Mouse (Mus musculus) neutrophil, adult 5-6 weeks (primary cell): Measurements from ENCODE around the gene Arhgap15. TPM values are rescaled to one million over a fixed set of nuclear protein-coding genes. Genes with fewer than 3 reads are reported as not detected.
"Not testable (repeated sequence)": the region's sequence is repeated elsewhere in the genome, so short reads cannot be mapped to it uniquely, and the experiment has no call there.

Experiments
- ATAC-seq: fragments of 151-379, 151-347 bp; 2 replicates; pipeline ENCODE4 v1.8.0; 2017; ENCODE audit warnings: mild to moderate bottlenecking, moderate TSS enrichment; ENCODE audit not compliant: insufficient number of reproducible peaks, poor library complexity, low FRiP score, severe bottlenecking; ENCODE audit errors: extremely low read depth
- total RNA-seq: library from RNA; stranded (forward); fragments of 200-1000 nt; gene quantifications from 2 replicates; pipeline ENCODE4 v1.2.3, GENCODE M21; 2017

Arhgap15 gene
- total RNA-seq = 255 and 275 TPM in 2 replicates

DNA sequence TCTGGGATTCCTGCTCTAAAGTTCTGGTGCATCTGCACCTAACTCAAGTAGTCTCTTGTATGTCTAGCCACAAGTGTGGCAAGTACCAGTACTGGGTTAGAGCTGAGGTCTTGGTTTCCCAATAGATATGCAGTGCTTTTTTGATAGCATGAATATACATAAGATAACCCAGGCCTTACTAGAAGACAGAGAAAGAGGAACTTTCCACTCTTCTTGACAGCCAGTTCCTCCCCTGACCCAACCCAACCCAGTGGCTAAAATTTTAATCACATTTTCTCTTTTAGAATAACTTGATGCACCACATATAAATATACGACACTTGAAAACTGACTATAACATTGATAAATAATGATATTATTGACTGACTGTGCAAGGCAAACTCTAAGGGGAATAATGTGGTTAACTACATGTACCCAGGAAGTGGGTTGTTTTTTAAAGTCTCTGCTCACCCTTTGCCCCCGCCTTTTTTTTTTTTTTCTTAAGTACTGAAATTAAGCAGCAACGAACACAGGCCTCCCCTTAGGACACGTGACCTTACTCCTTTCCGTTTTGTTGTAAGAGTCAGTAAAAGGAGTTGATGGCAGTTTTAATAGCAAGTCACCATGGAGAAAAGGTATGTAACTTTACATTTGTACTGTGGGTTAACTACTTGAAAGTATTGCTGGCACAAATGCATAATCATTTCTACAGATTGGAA, at the start of gene Arhgap15:
TSS of gene Arhgap15 (plus strand) at position 538 of the 697 bp plus-strand sequence.
- ATAC-seq = peak; percentile 83

GRCm38 (mm10) chr2:43712611-43713138, 35.9 kb upstream of the Arhgap15 start:
- ATAC-seq = no peak

DNA sequence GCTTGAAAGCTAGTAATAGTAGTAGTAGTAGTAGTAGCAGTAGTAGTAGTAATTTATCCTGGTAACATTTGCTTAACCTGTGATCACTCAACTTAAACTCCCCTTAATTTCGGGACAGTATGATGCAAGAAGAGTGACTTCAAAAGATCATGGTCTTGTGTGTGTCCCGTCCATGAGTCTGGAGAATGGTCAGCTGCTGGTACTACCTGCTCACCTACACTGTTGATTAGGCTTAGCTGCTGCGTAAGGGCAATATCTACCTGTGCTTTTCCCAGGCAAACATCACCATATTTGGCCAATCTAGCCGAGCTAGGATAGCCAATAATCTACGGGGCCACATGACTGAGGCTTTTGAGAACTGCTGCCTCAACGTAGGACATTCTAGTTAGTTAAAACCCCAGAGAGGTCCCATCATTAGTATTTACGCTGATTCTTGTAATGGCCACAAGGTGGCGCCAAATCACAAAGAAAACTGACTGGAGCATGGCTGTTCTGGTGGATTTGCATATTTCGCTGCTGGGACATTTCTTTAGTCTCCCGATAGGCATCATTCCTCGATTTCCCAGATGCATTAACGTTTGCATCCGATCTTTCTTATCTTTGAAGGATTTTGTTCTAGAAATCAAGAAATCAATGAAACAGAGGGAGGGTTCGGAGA, 26.0 kb upstream of the Arhgap15 start:
- ATAC-seq = peak; percentile 66; the same call in 1 of the 2 replicates

DNA sequence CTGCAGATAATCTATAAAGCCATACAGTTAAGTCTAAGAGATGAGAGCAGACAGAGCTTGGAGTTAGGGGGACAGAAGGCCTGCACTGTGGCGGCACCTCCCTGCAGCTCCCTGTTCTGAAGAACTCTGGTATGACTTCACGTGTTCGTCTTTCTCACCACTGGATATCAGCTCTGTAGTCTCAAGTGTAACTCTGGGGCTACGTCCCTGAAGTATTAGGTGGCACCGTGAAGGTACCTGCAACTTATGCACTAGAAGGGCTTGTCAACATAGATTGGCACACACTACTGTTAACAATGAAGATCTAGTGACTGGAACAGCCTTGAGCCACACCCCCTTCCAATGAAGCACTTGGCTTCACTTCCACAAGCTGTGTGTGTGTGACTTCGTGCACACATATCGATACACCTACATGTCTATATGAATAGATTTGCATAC, 25.5 kb upstream of the Arhgap15 start:
- ATAC-seq = no peak

GRCm38 (mm10) chr2:43727181-43727580, 21.4 kb upstream of the Arhgap15 start:
- ATAC-seq = no peak

- peak; percentile 90 for ATAC-seq
These were observed 20.9 kb upstream of the Arhgap15 start for GRCm38 (mm10) chr2:43727693-43728092.

DNA sequence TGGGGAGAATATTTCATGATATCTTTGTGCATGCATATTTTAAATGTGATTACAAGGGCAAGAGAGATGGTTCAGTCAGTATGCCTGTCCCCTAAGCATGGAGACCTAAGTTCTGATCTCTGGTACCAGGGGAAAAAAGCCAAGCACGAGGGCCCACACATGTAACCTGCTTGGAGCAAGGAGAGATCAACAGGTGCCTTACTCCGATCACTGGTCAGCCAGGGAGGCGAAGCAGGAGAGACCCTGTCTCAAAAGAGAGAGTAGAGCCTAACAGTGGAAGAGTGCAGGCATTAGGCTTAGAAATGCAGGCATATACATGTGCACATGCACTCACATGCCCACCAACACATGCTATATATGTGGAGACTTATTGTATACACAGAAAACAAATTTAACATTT, 19.8 kb upstream of the Arhgap15 start:
- no peak for ATAC-seq

- ATAC-seq = no peak
These were observed 16.2 kb upstream of the Arhgap15 start for GRCm38 (mm10) chr2:43732396-43732795.

DNA sequence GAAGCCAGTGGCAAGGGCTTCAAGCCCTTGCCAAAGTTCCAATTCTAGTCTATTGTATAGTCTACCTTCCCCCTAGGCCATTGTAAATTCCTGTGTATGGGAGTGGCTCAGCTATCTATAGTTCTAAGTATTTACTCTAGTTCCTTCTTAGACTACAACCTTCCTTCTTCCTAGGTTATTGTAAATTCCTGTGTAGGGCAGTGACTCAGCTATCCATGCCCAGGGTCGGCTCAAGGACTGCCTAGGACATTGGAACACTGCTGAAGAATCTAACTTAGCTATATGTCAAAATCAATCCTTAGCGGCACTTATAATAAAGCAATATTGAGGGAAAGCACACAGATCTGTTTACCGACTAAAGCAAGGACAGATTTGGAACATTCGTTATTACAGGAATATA, 13.6 kb upstream of the Arhgap15 start:
- not testable (repeated sequence) for ATAC-seq

DNA sequence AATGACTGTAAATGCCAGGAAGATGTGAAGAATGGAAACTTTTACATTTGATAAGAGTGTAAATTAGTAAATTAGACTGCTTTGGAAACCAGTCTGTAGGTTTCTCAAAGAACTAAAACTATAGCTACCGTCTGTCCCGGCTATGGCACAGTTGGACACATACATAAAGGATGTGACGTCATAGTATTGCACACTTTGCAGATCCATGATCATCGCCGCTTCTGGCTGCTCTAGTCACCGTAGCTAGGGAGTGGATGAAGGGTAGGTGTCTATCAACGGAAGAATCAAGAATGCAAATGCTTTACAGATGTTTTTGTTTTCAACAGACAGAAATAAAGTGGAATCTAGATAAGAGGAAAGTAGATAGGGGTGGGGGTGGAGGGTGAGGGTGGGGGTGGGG, 11.1 kb upstream of the Arhgap15 start:
- no peak; the same call in 1 of the 2 replicates for ATAC-seq

- ATAC-seq = peak; percentile 67
These were observed 10.0 kb upstream of the Arhgap15 start for GRCm38 (mm10) chr2:43738562-43739112.

DNA sequence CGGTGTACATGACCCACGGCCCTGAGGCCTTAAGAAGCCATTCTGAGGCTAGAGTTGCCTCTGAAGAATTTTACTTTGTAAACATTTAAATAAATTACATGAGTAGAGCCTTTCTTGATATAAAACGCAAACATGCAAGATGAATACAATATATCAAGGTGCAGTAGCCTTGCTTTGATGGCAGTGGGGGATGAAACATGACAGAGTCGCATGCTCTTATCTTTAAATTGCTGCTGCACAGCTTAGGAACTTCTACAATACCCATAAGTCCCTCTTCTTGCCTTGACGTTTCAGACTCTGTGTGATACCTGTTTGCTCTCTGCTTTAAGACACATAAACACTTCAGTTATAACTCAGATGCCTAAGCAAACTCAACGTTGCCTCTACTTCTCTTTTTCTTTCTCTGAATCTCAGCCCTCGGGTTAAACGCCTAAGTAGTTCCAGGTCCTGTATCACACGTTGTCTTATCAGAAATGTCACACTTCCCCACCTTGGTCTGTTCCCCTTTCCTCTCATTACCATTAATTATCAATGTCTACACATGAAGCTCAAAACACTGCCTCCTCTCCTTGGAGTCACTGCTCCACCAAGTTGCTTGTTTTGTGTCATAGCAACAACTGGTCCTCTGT, 9.3 kb upstream of the Arhgap15 start:
- peak; percentile 70 for ATAC-seq

GRCm38 (mm10) chr2:43749321-43749720, 697 bp downstream of the Arhgap15 start:
- no peak for ATAC-seq

DNA sequence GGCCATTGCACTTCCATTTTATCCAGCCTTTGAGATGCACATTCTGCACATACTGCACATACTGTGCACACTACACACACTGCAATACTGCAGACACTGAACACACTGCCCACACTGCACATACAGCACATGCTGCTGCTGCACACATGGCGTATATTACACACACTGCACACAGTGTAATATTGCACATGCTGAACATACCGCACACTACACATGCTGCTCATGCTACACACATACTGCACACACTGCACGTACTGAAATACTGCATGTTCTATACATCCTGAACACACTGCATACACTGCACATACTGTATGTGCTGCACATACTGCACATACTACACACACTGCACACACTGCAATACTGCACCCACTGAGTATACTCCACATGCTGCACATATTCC, 7.3 kb downstream of the Arhgap15 start:
- ATAC-seq = no peak

DNA sequence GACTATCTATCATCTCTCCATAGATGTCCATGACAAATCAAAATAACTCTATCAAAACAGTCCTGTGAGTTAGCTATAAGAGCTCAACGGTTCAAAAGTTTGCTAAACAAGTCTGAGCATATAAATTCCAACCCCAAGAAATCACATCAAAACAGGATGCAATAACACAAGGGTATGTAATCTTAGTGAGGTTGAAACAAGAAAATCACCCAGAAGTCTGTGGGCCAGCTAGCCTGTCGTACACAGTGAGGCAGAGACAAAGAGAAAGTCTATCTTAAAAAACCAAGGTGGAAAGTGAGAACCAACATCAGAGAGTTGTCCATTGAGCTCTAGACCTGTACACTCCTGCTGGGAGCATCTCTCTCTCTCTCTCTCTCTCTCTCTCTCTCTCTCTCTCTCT, 8.0 kb downstream of the Arhgap15 start:
- ATAC-seq = 0 out of 2 replicates have a peak, but pooled peaks have one; percentile 19

GRCm38 (mm10) chr2:43761735-43762134, 13.1 kb downstream of the Arhgap15 start:
- ATAC-seq = 0 out of 2 replicates have a peak, but pooled peaks have one; percentile 26

DNA sequence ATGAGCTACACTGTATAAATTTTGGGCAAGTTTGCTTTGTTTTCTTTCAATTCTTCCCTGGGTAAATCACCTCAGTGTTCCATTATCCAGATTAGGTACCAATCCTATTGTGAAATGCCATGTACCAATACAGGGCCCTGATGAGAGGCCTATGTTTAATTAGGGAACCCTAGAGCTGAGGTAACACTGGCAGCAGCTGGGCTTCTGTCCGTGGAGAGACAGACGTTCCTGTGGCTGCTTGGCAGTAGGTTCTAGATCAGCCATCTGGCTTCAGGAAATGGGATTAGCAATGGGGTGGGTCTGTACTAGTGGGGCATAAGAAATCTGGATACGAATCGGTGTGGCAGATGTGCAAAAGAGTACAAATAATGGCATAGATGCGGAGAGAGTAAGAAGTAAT, 14.7 kb downstream of the Arhgap15 start:
- ATAC-seq = no peak

DNA sequence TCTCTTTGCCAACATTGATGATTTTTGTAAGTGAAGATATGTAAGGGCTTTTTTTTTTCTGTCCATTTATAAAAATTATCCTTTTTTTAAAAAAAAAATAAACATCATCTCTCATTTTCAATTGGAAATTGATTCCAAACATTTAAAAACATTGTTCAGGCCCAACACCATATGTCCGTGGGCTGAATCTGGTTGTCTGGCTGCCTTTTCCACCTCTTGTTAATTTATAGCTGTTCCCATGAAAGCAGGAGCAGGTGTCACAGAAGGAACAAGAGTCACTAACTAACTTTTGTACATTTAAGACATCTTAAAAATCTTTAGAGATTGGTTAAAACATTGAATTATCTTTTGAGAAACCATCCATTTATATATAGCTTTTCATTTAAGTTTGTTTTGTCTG, 15.8 kb downstream of the Arhgap15 start:
- ATAC-seq = no peak

DNA sequence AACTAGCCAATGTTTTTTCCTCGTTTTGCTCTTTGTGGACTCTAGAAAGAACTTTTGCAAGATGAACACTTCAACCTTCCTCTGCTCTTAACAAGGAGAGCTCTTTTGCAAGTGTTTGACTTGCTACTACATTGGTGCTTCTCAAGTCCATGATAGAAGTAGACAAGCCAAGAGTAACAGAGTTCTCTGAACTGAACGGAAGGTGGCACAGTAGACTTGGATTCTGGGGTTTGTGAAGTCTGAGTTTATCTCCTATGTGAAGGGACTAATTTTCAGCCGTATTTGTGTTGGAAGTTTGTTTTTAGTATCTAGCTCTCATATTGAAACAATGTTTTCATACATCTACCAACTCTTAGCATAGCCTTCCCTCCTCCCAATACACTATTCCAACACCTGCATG, 17.6 kb downstream of the Arhgap15 start:
- ATAC-seq = no peak
